Mouse (Mus musculus) cortical plate, adult 2 months (tissue): ENCODE measurements around the gene Eef1a2.

Experiments used
- CTCF ChIP-seq: fragments of 200-500 bp; IDR thresholded peaks from 2 replicates; pipeline ENCODE4 v1.5.1; 2011; ENCODE audit warnings: mild to moderate bottlenecking, control low read depth, low read length; ENCODE audit not compliant: insufficient read depth; ENCODE audit errors: extremely low read depth
- POLR2A ChIP-seq: fragments of 200-500 bp; IDR thresholded peaks from 2 replicates; pipeline ENCODE4 v1.6.1; 2011; ENCODE audit warnings: mild to moderate bottlenecking, low read length, control low read depth; ENCODE audit not compliant: insufficient read depth; ENCODE audit errors: extremely low read depth

- no peak for TF ChIP-seq POLR2A
- no peak for TF ChIP-seq CTCF
Observed at GRCm38 (mm10) chr2:181157716-181158302, 995 bp upstream of the Eef1a2 start.
